Mouse (Mus musculus) limb, embryonic 15.5 days (tissue): Measurements from ENCODE around the gene Oasl1. TPM values are rescaled to one million over a fixed set of nuclear protein-coding genes. Genes with fewer than 3 reads are reported as not detected.
"Not testable (repeated sequence)": the region's sequence is repeated elsewhere in the genome, so short reads cannot be mapped to it uniquely, and the experiment has no call there.

Experiments
- ATAC-seq: fragments of 200-750 bp; cut with Nextera tagmentation; 2 replicates; pipeline ENCODE4 v1.8.0; 2017; ENCODE audit warnings: low read depth, moderate TSS enrichment; ENCODE audit not compliant: insufficient number of reproducible peaks, low FRiP score, low TSS enrichment
- H3K27ac ChIP-seq: fragments of 300-500 bp; sonication (generic); 2 replicates; pipeline ENCODE4 v1.5.1; 2015; ENCODE audit warnings: moderate library complexity, mild to moderate bottlenecking, inconsistent platforms
- H3K27me3 ChIP-seq: fragments of 300-500 bp; sonication (generic); 2 replicates; pipeline ENCODE4 v1.6.1; 2015; ENCODE audit warnings: inconsistent platforms
- H3K36me3 ChIP-seq: fragments of 300-500 bp; sonication (generic); 2 replicates; pipeline ENCODE4 v1.6.1; 2015; ENCODE audit warnings: inconsistent platforms
- H3K4me1 ChIP-seq: fragments of 300-500 bp; sonication (generic); 2 replicates; pipeline ENCODE4 v1.6.1; 2015; ENCODE audit warnings: inconsistent platforms
- H3K4me2 ChIP-seq: fragments of 300-500 bp; sonication (generic); 2 replicates; pipeline ENCODE4 v1.6.1; 2015; ENCODE audit warnings: mild to moderate bottlenecking, inconsistent platforms
- H3K4me3 ChIP-seq: fragments of 300-500 bp; sonication (generic); 2 replicates; pipeline ENCODE4 v1.5.1; 2015; ENCODE audit warnings: mild to moderate bottlenecking, inconsistent platforms
- H3K9ac ChIP-seq: fragments of 300-500 bp; sonication (generic); 2 replicates; pipeline ENCODE4 v1.6.1; 2015; ENCODE audit warnings: inconsistent platforms
- H3K9me3 ChIP-seq: fragments of 300-500 bp; sonication (generic); 2 replicates; pipeline ENCODE4 v1.6.1; 2016; ENCODE audit warnings: inconsistent platforms
- WGBS: fragments of 180-500 bp; shearing (Covaris S2); methylation state at CpG from one replicate; pipeline ENCODE4 v1.1.7; 2015; 5-methylcytosine and 5-hydroxymethylcytosine counted together
- polyA plus RNA-seq: library from polyadenylated mRNA; unstranded; fragments of >200 nt; fragmentation: Nextera tagmentation; extraction: Ambion mirVana; gene quantifications from 2 replicates; pipeline ENCODE4 v1.2.1, GENCODE M21; 2015

Gene Oasl1
- polyA plus RNA-seq, 1 experiment from 2014 or later, result 1.1 TPM

DNA sequence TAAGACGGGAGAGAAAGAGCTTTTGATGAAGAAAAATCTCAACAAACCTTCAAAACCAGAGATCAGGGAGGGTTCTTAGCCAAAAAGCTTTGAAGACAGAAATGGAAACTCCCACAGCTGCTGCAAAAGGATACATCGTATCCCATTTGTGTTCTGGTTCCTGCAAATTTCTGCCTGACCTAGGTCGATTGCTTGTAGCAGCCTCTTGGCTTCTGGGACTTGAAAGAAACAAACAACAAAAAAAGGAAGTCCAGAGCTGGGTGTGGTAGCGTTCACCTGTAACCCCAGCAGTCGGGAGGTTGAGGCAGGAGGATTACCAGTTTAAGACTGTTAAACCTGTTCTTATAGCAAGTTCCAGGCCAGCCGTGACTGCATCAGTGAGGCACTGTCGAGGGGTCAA is 24.2 kb upstream of the Oasl1 start:
- 69% methylated on average over 7 of the region's 7 CpGs for WGBS
- no peak overlapping the region for H3K27ac ChIP-seq
- no peak overlapping the region for H3K4me2 ChIP-seq
- no peak overlapping the region for H3K4me3 ChIP-seq
- H3K36me3 ChIP-seq, result no peaks in the 10 kb centered on the region
- H3K9ac ChIP-seq, result no peak overlapping the region
- no peaks in the 10 kb centered on the region for H3K9me3 ChIP-seq
- ATAC-seq, result no peak
- no peaks in the 10 kb centered on the region for H3K27me3 ChIP-seq
- H3K4me1 ChIP-seq, result peaks cover 7% of the 10 kb centered on the region; the same call in 1 of the 2 replicates

- no peak for ATAC-seq
These were observed 20.6 kb upstream of the Oasl1 start for GRCm38 (mm10) chr5:114902413-114902812.

GRCm38 (mm10) chr5:114908598-114909305 is 14.3 kb upstream of the Oasl1 start:
- H3K27ac ChIP-seq, result no peak overlapping the region
- H3K4me1 ChIP-seq, result peaks cover 4% of the 10 kb centered on the region; the same call in 1 of the 2 replicates
- H3K9me3 ChIP-seq, result no peaks in the 10 kb centered on the region
- no peaks in the 10 kb centered on the region for H3K27me3 ChIP-seq
- ATAC-seq, result no peak
- no peak overlapping the region for H3K4me3 ChIP-seq
- H3K4me2 ChIP-seq, result peak overlapping the region; percentile 5; the same call in 1 of the 2 replicates
- no peaks in the 10 kb centered on the region for H3K36me3 ChIP-seq
- WGBS, result 44% methylated on average over 13 of the region's 13 CpGs
- H3K9ac ChIP-seq, result no peak overlapping the region

More at GRCm38 (mm10) chr5:114902413-114902812, 20.6 kb upstream of the Oasl1 start:
- no peak overlapping the region for H3K4me2 ChIP-seq
- no peaks in the 10 kb centered on the region for H3K36me3 ChIP-seq
- H3K27ac ChIP-seq, result no peak overlapping the region
- H3K9ac ChIP-seq, result no peak overlapping the region
- no peaks in the 10 kb centered on the region for H3K27me3 ChIP-seq
- H3K4me3 ChIP-seq, result no peak overlapping the region
- no peaks in the 10 kb centered on the region for H3K9me3 ChIP-seq
- peaks cover 3% of the 10 kb centered on the region; the same call in 1 of the 2 replicates for H3K4me1 ChIP-seq
- 42% methylated on average over 1 of the region's 1 CpGs for WGBS

- peaks cover 1% of the 10 kb centered on the region; the same call in 1 of the 2 replicates for H3K4me1 ChIP-seq
- H3K9ac ChIP-seq, result no peak overlapping the region
- no peak overlapping the region for H3K4me2 ChIP-seq
- H3K4me3 ChIP-seq, result no peak overlapping the region
- 64% methylated on average over 4 of the region's 4 CpGs for WGBS
- H3K27ac ChIP-seq, result no peak overlapping the region
- no peak for ATAC-seq
- H3K9me3 ChIP-seq, result no peaks in the 10 kb centered on the region
- no peaks in the 10 kb centered on the region for H3K27me3 ChIP-seq
- H3K36me3 ChIP-seq, result no peaks in the 10 kb centered on the region
These were observed 9.4 kb upstream of the Oasl1 start for GRCm38 (mm10) chr5:114913686-114914085.

- no peaks in the 10 kb centered on the region for H3K27me3 ChIP-seq
- ATAC-seq, result no peak
These were observed 8.2 kb upstream of the Oasl1 start for GRCm38 (mm10) chr5:114914855-114915254.

DNA sequence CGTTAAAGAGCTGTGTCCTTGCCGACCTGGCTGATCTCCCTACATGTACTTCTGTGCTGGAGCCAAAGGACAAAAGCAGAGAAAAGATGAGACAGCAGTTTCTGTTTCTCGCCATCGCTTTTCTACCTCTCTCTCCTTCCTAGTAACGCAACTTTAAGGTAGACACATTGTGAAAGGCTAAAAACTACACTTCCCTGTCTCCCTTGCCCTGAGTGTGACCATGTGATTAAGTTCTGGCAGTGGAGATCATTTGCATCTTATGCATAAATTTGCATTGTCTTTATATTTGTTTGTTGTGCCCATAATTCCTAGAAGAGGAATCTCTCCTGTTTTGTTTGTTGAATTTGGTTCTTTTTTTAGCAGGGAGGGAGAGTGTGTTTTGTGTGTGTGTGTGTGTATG is 7.2 kb upstream of the Oasl1 start:
- no peaks in the 10 kb centered on the region for H3K4me1 ChIP-seq
- no peak overlapping the region for H3K4me3 ChIP-seq
- H3K27me3 ChIP-seq, result no peaks in the 10 kb centered on the region
- H3K4me2 ChIP-seq, result no peak overlapping the region
- no peaks in the 10 kb centered on the region for H3K9me3 ChIP-seq
- H3K27ac ChIP-seq, result no peak overlapping the region
- WGBS, result 75% methylated on average over 5 of the region's 5 CpGs
- no peak overlapping the region for H3K9ac ChIP-seq
- ATAC-seq, result no peak
- no peaks in the 10 kb centered on the region for H3K36me3 ChIP-seq

More at GRCm38 (mm10) chr5:114914855-114915254, 8.2 kb upstream of the Oasl1 start:
- Histone ChIP-seq H3K4me1 (no peaks in the 10 kb centered on the region), H3K4me3 (no peak overlapping the region), H3K4me2 (no peak overlapping the region), H3K9ac (no peak overlapping the region), H3K27ac (no peak overlapping the region), H3K9me3 (no peaks in the 10 kb centered on the region), H3K36me3 (no peaks in the 10 kb centered on the region)
- 61% methylated on average over 8 of the region's 8 CpGs for WGBS

DNA sequence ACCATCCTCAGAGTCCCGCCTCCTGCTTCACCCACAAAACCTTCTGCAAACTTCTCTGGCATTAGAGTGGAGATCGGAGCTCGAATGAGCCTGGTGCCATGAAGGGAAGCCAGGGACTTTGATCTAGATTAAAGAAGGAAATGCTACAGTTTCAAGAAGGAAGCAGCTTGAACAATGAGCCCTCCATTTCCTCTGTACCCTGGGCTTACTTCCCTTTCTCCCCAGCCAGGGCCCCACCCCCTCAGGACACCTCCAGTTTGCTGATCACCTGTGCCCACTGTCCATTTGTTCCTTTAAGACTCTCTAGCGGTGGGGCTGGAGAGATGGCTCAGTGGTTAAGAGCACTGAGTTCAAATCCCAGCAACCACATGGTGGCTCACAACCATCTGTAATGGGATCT is 6.3 kb upstream of the Oasl1 start:
- ATAC-seq, result no peak
- no peaks in the 10 kb centered on the region for H3K27me3 ChIP-seq
- H3K36me3 ChIP-seq, result no peaks in the 10 kb centered on the region
- no peak overlapping the region for H3K4me3 ChIP-seq
- H3K9me3 ChIP-seq, result no peaks in the 10 kb centered on the region
- no peak overlapping the region for H3K27ac ChIP-seq
- WGBS, result 84% methylated on average over 4 of the region's 4 CpGs
- no peak overlapping the region for H3K9ac ChIP-seq
- H3K4me1 ChIP-seq, result 0 out of 2 replicates have a peak, but pooled peaks cover 1% of the 10 kb centered on the region
- H3K4me2 ChIP-seq, result no peak overlapping the region

- H3K36me3 ChIP-seq, H3K4me3 ChIP-seq, ATAC-seq, H3K4me2 ChIP-seq, H3K9me3 ChIP-seq, H3K27me3 ChIP-seq, H3K9ac ChIP-seq, H3K27ac ChIP-seq, H3K4me1 ChIP-seq: not testable (repeated sequence)
- WGBS, result 92% methylated on average over 5 of the region's 5 CpGs
These were observed 5.7 kb upstream of the Oasl1 start for GRCm38 (mm10) chr5:114917357-114917756.

GRCm38 (mm10) chr5:114921551-114922365 is 1.3 kb upstream of the Oasl1 start:
- WGBS, result 67% methylated on average over 19 of the region's 19 CpGs
- no peaks in the 10 kb centered on the region for H3K9me3 ChIP-seq
- no peak for ATAC-seq

GRCm38 (mm10) chr5:114922366-114922731 is 691 bp upstream of the Oasl1 start:
- Histone ChIP-seq H3K4me2 (no peak overlapping the region), H3K27me3 (no peaks in the 10 kb centered on the region), H3K4me1 (peaks cover 14% of the 10 kb centered on the region), H3K9ac (no peak overlapping the region), H3K9me3 (no peaks in the 10 kb centered on the region), H3K27ac (no peak overlapping the region), H3K4me3 (no peak overlapping the region), H3K36me3 (no peaks in the 10 kb centered on the region)
- 47% methylated on average over 10 of the region's 10 CpGs for WGBS
- peak; percentile 82 for ATAC-seq

More at GRCm38 (mm10) chr5:114921551-114922365, 1.3 kb upstream of the Oasl1 start:
- Histone ChIP-seq H3K27me3 (no peaks in the 10 kb centered on the region), H3K27ac (no peak overlapping the region), H3K4me2 (no peak overlapping the region), H3K9ac (no peak overlapping the region), H3K4me3 (no peak overlapping the region), H3K36me3 (no peaks in the 10 kb centered on the region), H3K4me1 (peaks cover 14% of the 10 kb centered on the region)

DNA sequence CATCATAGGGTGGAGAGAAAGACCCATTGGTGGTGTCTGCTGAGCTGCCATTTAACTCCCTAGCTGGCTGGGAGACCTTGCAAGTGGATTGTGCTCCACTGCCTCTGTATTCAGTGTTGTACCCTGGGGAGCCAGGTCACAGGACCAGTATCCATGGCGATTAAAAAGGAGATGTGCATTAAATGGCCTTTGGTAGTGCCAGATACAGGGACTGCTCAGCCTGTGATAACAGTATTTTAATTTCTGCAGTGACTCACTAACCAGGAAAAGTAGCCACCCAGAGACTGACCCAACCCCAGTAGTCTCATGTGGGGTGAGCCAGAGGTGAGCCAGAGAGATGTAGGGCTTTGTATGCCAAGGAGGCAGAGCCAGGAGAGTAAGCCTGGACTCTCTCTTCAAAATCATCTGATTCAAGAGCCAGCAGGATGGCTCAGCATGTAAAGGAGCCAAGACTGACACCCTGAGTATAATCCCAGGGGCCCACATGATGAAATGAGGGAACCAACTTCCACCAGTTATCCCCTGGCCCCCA is 3.2 kb downstream of the Oasl1 start:
- Histone ChIP-seq H3K27me3 (no peaks in the 10 kb centered on the region), H3K9me3 (no peaks in the 10 kb centered on the region), H3K9ac (no peak overlapping the region), H3K4me2 (no peak overlapping the region), H3K4me1 (peaks cover 14% of the 10 kb centered on the region), H3K36me3 (no peaks in the 10 kb centered on the region), H3K4me3 (no peak overlapping the region), H3K27ac (no peak overlapping the region)
- WGBS, result 65% methylated on average over 1 of the region's 1 CpGs
- no peak for ATAC-seq

- Histone ChIP-seq H3K4me3 (no peak overlapping the region), H3K36me3 (no peaks in the 10 kb centered on the region), H3K4me2 (no peak overlapping the region), H3K9ac (no peak overlapping the region), H3K4me1 (peaks cover 13% of the 10 kb centered on the region), H3K9me3 (no peaks in the 10 kb centered on the region), H3K27me3 (no peaks in the 10 kb centered on the region), H3K27ac (no peak overlapping the region)
- ATAC-seq, result no peak
- WGBS, result 92% methylated on average over 9 of the region's 9 CpGs
These were observed 3.7 kb downstream of the Oasl1 start for GRCm38 (mm10) chr5:114926753-114927152.
